Mouse (Mus musculus): ENCODE measurements around the gene Gdi1.

Gene Gdi1

DNA sequence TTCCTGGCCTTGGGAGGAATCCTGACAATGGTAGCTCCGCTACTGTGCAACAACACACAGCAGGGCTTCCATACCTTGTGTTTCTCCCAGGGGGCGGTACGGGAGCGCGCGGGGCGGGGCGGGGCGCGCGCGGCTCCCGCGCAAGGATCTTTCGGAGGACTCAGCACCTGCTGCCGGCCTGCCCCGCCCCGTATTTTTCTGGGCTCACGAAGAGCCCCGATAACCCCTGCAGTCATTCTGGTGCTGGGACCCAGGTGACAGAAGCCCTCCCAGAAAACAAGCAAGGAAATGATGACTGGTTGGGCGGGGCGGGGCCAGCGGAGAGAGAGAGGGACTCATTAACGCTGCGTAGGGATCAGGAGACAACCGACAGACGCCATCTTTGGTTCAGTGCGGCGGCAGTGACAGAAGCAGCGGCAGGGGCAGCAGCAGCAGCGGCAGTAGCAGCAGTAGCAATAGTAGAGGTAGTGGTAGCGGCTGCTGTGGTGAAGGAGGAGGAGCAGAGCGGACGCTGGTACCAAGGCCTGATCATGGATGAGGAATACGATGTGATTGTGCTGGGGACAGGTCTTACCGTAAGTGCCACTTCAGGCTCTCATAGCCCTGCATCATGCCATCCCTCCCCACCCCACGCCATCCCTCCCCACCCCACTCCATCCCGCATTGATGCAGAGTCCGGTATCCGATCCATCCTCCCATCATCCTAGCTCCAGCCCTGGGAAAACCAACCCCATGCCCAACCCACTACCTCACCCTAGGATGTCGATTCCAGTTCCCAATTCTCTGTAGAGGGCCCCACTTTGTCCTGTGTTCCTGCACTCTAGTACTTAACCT, at the start of gene Gdi1:
Gene Gdi1, plus strand, starts transcription at position 132 of the 834 bp plus-strand sequence.
- peak; percentile 72 for DNase-seq

DNA sequence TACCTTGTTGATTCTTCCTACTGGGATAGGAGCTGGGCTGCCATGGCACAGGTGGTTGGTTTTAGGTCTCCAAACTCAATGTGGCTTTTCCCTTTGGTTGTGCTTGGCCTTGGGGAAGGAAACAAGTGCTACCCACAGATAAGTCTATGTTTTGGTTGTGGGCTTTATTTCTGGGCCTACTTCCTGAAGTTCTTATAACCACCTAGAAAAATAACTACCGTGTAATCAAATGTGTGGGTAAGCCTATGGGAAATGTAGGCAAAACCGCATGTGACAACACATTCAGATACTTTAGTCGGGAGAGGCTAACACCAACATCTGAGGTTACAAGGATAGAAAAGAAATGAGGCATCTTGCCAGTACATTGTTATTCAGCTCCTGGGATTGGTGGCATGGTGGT, 47.1 kb upstream of the Gdi1 start:
- DNase-seq, result no peak

DNA sequence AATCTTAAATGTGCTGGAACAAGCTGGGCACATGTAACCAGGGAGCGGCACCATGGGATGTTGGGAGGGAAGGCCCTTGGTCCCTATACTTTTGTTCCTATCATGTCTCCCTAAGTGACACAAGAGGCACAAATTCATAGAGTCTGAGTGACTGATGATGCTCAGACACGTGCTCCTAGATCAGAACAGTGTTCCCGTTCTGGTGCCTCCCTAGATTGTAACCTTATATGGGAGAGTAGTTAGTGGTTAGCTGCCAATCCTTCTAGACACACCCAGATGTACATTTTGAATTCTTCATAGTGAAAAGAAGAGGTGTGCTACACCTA, 35.1 kb upstream of the Gdi1 start:
- DNase-seq, result no peak

DNA sequence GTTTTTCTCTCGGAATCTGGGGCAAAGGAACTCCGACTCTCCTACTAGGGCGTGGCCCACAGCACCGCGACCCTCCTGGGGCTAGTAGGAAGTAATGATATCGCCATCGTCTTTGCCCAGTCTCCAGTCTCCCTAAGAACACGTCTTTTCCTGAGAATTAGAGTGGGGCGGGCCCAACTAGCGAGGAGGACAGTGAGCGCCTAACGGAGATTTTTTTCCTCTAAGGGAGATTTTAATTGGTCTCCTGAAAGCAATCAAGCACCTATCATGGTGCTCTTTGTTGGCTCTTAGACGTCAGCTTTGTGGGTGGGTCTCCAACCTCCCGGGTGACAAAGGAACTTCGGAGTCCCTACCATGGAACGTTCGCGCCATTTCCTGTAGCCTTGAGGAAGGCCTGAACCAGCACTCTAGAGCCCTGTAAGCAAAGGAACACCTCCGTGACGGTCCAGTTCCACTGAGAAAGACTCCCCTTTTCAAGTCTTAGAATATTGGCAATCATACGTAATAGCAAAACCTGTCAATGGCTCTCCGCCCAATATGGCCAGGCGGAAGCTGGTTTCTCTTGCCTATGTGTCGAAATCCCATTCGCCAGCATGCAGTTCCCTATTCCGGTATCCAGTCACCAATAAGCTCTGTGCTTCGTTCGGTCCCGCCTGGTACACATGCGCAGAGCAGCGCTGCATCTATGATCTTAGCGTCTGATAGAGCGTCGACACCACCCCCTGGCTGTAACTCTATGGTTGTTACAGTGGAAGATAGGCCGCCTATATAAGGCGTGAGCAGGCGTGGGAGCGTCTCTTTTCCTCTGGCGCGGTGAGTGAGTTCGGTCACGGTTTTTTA, 34.5 kb upstream of the Gdi1 start, which contains the start of gene Rpl10:
Gene Rpl10, plus strand, starts transcription at position 751 of the 840 bp plus-strand sequence.
- DNase-seq, result peak; percentile 76

DNA sequence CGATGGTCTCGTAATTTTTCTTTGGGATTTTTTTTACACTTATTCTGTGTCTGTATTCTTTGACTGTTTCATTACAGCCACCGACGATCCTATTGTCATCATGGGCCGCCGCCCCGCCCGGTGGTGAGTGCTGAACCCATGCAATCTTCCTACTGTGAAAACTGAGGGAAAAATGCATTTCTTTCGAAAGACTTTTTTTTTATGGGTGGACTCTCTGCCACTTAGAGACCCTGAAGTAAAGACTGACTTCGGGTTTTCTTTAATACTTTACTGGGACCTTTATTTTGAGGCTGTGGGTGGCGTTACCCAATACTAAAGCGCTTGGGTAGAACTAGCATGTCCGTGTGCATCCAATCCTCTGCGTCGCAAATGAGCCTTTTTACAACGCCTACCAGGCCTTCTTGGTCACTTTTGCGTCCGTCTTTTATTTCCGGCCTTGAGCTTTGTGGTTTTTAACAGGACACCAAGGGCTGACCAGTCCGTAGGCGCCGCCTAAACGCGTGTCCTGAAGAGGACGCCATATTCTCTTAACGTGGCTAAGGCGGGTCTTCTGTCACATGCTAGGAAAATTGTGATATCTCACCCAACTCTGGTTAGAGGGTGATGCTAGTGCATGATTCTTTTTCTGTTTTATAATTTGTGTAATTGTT, 33.8 kb upstream of the Gdi1 start:
- DNase-seq, result no peak

DNA sequence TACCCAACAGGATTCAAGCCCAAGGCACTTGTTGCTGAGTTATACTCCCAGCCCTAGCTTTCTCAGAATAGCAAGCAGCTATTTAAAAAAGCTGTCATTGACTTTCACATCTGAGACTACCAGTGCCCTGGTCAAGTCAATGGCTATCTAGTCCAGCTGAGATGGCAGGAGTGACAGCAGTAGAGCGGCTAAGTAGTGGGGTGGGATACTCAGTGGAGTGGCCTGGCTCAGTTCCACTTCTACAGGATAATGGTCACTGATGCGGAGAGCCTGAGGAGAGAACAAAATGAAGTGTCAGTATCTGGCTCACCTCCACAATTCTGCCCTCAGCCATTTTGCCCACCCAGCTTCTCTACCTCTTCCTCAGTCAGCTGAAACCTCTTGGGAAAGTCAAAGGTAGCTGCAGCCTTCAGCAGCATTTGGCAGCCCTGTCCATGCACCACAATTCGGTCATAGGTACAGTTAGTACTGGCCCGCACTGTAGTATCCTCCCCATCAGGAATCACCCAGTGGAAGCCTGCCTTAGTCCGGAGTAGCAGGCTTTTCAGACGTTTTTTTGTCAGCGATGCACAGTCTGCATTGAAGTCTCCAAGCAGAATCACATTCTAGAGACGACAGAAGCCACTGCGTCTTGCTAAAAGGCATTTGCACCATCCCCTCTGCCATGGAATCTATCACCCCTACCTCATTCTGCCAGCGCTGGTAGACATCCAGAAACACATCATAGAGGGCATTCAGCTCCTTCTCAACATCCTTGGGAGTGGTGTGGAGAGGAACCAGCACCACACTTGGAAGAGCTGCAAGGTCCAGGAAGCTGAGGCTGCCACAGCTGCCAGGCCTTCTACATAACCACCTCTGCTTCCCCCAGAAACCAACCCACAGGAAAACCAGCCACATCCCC, 31.1 kb upstream of the Gdi1 start:
- DNase-seq, result no peak

DNA sequence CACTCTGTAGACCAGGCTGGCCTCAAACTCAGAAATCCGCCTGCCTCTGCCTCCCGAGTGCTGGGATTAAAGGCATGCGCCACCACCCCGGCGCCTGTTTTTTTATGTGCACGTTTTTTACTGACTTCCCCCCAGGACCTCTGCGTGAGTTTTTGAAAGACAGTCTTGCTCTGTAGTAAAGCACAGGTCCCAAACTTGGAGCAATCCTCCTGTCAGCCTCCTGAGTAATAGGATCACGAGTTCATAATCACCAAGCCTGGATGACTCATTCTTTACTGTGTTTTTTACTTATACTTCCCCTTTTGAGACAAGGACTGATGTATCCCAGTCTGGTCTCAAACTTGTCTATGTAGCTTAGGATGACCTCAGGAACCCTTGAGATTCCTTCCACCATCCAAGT, 26.9 kb upstream of the Gdi1 start:
- no peak for DNase-seq

DNA sequence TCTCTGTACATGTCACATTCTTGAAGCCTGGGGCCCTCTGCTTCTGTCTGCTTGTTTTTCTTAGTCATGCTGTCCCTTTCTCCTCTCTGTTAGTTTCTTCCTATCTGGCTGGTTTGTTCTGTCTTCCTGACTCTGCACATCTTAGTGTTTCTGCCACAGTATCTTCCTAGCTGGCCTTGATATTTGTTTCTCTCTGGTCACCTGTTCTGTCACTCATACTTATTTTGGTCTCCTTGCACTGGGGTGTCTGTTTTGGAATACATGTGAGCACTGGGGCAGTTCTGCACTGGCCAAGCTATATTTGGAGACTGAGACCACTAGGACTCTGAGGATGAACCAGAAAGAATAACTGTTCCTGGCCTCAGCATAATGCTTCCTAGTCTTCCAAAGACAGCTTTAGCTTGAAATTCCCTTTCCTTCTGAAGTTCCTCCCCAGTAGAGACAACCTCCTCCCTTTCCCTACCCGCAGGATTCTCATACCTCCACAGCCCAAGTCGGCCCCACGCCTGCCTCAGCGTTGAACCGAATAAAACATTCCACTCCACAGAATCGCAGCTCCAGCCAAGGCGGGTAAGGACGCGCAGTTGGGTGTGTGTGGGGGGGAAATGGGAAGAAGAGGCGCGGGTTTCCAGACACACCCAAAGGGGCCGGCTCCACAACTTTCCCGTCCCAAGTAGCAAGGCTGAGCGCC, 23.6 kb upstream of the Gdi1 start:
- no peak for DNase-seq

DNA sequence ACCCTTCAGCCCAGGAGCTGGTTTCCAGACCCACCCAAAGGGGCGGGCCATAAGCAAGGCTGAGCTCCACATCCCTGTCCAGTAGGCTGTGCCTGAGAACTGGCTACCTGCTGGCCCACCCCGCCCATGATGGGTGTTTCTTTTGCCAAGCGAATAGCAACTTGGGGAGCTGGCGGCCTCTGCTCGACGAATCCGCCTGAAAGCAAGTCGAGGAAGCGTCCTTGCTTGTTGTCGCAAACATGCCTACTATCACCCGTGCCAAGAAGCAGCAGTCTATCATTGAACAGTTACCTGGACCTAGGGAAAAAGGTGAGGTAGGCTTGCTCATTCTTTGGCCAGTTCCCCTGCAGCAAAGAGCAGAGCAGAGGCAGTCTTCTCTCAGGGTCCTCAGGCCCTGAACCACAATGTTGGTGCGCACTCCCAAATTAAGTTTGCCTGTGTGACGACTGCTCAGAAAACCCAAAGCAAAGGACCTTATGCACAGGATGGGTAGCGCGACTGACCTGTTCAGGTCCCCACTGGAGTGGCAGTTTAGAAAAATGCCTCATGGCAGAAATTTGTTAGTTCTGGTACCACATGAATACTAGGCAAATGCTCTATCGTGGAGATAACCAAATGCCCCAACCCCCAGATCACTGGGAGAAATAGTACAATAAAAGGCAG, 22.9 kb upstream of the Gdi1 start, which contains the start of the genes Taz and Dnase1l1:
Gene Taz, plus strand, starts transcription at position 181 of the 663 bp plus-strand sequence.
Gene Dnase1l1, minus strand, starts transcription at position 606 of the 663 bp plus-strand sequence.
- DNase-seq, result peak; percentile 23

DNA sequence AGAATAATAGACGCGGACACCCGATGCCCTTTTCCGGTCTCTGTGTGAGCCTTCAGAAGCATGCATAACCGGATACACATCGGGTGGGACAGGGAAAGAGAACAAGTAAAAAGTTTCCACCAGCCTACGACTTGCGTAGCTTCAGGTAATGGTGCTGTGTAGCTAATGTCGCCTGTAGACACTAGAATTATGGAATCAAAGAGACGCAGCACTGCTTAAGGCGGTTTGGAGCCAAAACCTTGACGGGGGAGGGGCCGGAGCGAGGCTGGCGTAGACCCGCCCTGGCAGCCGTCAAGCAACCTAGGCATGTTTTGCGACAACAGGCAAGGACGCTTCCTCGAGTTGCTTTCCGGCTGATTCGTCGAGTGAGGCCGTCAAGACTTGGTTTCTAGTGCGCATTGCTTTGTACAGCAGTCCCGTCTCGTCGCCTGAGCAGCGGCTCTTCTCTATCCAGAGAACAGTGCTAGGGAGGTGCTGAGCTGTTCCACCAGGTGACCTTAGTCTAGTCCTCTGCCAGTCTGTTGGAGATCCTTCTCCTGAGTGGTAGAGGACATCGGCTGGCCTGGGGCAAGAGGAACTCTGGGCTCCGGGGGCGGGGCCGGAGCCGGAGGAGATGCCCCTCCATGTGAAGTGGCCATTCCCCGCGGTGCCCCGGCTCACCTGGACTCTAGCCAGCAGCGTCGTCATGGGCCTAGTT, 22.3 kb upstream of the Gdi1 start:
- DNase-seq, result peak; percentile 79

DNA sequence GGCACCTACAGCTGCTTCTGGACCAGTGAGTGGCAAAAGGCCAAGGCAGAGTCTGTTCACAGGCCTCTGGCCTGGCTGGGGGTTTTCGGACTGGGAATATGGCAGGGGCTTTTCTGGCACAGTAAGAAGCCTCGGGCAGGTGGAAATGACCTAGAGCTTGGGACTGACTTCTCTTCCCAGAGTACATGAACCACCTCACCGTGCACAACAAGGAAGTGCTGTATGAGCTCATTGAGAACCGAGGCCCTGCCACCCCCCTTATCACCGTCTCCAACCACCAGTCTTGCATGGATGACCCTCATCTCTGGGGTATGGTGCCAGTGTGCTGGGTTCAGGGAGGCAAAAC, 21.7 kb upstream of the Gdi1 start:
- DNase-seq, result no peak

DNA sequence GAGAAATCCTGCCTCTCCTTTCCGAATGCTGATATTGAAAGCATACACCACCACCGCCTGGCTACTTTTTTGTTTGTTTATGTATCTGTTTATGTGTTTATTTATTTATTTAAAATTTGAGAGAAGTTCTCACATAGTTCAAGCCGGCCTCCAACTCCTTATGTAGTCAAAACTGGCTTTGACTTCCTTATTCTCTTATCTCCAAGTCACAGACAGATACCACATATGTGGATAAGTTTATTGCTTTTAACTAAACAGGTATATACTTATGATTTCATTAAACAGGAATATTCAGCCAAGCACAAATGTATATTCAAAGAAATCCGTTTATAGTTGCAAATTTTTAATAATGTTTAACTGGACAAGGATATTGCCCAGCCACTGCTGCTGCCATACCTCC, 11.4 kb upstream of the Gdi1 start:
- no peak for DNase-seq

DNA sequence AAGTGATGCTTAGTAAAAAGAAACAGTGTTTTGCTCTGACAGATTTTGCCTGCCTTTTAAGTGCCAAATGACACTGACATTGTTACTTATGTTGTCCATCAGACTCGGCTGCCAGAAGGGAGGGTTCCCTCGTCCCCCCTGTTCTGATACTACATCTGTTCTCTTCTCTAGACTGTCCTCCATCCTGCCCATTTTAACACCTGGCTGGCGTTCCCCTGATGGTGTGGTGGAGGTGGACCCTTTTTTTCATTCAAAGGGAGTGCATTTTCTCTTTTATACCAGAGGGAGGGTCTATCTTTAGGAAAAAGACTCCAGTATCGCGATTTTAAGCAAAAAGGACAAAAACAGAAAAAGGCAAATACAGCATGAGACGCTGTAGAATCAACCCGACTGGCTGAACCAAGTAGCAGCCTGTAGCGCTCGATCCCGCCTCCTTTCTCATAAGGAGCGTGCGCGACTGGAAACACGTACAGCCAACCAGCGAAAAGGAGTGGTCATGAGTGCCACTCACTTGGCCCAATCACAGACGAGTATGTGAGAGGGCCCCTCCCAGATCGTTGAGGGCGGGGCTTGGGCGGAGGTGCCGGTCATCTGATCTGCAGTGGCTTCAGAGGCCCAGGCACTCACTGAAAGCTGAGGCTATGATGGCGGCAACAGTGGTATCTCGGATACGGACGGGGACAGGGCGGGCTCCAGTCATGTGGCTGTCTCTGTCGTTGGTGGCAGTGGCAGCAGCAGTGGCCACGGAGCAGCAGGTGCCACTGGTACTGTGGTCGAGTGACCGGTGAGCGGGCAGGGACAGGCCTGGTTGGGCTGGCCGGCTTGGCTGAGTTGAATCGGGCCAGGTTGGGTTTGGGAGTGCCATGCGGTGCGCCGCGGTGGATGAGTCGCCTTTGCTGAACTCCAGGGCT, 8.0 kb upstream of the Gdi1 start, which contains the start of gene Atp6ap1:
Gene Atp6ap1, plus strand, starts transcription at position 560 of the 911 bp plus-strand sequence.
- DNase-seq, result peak; percentile 86

DNA sequence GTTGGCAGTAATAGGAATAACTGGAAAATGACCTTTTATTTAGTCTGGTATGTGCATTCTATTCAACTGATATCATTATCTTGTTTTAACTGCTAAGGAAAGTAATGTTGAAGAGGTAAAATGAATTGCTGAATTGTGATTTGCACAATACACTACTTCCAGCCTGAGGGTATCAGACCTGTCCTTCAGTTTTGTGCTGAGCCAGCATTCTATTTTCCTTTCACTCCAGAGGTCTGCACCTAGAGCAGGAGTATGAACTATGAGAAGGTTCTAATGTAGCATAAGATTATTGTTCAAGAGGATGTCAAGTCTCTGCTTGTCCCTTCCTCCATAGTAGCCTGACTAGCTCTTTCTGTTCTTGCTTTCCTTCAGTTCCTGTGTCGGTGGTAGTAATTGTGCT, 6.5 kb upstream of the Gdi1 start:
- no peak for DNase-seq

DNA sequence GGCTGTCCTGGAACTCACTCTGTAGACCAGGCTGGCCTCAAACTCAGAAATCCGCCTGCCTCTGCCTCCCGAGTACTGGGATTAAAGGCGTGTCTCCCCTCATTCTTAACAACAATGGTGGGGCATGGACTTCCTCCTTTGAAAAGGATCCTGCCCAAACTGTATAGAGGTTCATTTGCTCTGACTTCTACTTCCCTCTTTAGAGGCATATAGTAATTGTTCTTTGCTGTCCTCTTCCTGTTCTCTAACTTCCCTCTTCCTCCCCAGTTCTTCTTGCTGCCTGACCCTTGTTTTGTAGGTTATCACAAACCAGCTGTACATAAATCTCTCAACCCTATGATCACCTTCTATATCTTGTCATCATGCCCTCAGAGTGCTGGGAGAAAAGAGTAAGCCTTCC, 5.1 kb upstream of the Gdi1 start:
- no peak for DNase-seq

DNA sequence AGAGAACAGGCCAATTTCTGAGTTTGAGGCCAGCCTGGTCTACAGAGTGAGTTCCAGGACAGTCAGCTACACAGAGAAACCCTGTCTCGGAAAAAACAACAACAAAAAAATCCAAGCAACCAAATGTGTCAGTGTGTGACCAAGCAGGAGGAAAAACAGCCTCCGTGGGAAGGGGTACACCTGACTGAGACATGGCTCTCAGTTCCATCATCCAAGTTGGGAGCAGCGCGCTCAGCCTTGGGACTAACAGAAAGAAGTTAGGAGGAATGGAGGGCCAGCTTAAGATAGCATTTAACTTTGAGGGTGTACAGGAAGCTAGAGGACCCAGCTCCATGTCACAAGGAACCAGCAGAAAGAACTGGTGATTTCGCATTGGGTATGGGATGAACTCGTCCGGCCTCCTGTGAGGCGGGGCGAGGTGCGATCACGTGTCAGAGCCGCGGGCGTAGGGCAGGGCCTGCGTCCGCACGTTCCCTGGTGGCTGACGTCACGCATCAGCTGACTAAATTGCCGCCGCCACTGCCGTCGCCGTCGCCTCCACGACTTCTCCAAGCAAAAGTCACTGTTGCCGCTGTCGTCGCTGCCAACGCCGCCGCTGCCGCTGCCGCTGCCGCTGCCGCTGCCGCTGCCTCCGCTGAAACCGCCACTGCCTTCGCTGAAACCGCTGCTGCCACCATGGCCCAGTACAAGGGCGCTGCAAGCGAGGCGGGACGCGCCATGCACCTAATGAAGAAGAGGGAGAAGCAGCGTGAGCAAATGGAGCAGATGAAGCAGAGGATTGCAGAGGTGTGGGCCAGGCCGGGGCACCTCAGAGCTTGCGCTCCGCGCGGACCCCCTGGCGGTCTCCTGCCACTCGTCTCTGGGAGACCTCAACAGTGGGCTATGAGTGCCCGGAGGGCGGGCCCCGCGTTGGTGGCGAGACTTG, 8.0 kb downstream of the Gdi1 start, which contains the start of gene Fam50a:
Gene Fam50a, plus strand, starts transcription at position 494 of the 925 bp plus-strand sequence.
- peak; percentile 78 for DNase-seq

DNA sequence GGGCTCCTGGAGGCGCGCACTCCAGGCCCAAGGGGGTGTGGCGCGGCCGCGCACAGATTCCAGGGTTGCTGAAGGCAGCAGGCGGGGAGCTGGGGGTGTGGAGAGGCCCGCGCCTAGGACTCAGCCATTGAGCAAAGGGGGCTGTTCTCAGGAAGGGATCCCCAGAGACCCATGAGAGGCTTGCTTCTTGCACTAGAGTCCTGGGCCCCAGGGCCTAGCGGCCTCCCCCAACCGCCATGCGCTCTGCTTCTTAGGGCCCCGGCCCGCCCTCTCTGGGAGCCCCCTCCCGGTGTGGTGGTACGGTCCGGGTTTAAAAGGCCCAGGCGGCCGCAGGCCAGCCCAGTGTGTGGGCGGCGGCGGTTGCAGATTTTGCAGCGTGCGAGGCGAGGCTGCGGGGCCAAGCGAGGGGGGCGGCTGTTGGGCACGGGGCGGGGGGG, 23.9 kb downstream of the Gdi1 start, which contains the start of gene Plxna3:
Gene Plxna3, plus strand, starts transcription at position 342 of the 437 bp plus-strand sequence.
- DNase-seq, result peak; percentile 77

DNA sequence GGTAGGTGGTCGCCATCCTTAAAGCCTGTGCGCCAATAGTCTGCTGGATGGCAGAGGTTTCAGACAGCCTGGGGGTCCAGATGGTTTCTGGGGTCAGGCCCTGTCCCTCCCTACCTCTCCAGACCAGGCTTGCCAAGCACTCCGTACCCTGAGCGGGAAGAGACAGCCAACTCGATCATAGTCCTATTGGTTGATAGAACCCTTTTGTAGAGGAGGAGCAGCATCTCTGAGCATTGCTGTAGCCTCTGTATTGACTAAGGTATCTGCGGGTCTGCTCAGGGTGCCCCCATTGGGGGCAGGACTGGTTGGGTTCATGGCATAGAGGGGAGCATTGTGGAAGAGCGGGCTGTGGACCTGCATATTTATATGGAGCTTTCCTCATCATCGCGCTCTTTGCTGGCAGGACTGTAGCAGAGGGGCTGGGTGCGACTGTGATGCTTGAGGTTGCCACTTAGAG, 24.4 kb downstream of the Gdi1 start:
- no peak for DNase-seq
